Mouse (Mus musculus) ES-Bruce4 (cell line): ENCODE data around the gene Prok2.

ENCODE experiments used
- CTCF ChIP-seq: IDR thresholded peaks from one replicate; pipeline ENCODE4 v1.8.1; 2011; ENCODE audit warnings: low read depth, low read length
- EP300 ChIP-seq: IDR thresholded peaks from 2 replicates; pipeline ENCODE4 v1.6.1; 2011; ENCODE audit warnings: low read depth, low read length; ENCODE audit not compliant: insufficient read depth
- POLR2A ChIP-seq: IDR thresholded peaks from one replicate; pipeline ENCODE4 v1.8.1; 2011; ENCODE audit warnings: low read length; ENCODE audit not compliant: insufficient read depth

- no peak for TF ChIP-seq CTCF
- no peak for TF ChIP-seq EP300
- TF ChIP-seq POLR2A: no peak
These were observed 59.6 kb downstream of the Prok2 start, which contains the start of the genes Eif4e3 and Gm20696 for GRCm38 (mm10) chr6:99666318-99667171.
